Mouse (Mus musculus) Muller cell, postnatal 12 days (primary cell): Measurements from ENCODE around the gene Fam43a.

ENCODE experiments used
- DNase-seq: peaks from one replicate; pipeline ENCODE4 v3.0.0-alpha.2; 2015; ENCODE audit errors: inconsistent ontology term

The Fam43a gene

DNA sequence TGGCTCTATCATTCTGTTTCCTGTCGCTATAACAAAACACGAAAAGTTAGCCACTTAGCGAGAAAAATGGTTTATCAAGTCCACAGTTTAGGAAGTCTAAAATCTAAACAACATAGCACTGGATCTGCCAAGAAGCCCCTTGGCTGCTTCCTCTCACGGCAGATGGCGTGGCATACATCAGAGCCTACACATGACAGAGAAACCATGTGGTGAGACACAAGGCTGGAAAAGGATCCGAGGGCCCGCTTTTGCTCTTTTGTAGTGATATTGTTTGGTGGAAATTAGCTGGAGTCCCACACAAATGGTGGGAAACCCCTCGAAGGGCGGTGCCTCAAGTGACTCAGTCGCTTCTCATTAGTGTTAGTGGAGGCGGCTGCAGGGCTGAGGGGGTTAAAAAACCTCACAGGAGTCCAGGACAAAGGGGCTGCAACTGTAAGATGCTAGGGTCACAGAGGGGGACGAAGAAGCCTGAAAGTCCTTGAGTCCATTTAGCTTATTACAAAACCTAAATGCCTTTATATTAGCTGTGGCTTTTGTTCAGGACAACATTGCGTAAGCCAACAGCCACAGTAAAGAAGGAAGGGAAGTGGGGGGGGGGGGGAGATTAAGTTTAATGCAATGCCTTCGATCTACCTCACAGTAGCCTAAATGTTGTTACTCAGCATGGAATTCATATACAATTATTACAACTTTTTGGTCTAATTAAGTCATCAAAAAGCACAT is 3.5 kb upstream of the Fam43a start:
- DNase-seq, result no peak

DNA sequence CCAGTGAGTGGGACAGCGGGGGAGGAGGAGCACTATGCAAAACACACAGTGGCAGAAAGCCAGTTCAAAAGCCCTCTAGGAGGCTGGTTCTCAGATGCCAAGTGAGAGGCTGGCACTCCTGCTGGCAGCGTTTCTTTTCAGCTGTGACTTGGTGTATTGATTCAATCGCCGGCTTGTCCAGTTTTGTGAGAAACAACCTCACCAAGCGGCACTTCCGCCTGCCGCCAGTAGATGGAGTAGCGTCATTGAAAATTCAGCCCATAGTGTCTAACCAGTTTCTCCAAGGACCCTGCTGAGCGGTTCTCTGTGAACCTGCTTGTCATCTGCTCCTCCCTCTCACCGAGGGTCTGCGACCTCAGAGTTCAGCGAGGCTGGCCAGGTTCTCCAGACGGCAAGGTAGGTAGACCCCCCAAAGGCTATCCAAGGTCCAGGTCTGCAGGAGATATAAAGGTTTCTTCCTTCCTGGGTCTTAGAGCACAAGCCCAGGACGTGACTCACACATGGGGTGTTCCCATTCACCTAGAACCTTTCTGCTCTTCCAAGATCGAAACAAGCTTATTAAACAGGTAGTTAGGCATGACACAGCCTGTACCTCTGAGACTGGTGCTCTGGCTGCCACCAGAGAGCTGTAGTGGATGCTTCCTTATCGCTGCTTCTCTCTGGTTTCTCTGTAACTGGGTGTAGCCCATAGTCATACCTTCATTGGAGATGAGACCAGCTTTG is 2.4 kb upstream of the Fam43a start:
- peak; percentile 92 for DNase-seq

DNA sequence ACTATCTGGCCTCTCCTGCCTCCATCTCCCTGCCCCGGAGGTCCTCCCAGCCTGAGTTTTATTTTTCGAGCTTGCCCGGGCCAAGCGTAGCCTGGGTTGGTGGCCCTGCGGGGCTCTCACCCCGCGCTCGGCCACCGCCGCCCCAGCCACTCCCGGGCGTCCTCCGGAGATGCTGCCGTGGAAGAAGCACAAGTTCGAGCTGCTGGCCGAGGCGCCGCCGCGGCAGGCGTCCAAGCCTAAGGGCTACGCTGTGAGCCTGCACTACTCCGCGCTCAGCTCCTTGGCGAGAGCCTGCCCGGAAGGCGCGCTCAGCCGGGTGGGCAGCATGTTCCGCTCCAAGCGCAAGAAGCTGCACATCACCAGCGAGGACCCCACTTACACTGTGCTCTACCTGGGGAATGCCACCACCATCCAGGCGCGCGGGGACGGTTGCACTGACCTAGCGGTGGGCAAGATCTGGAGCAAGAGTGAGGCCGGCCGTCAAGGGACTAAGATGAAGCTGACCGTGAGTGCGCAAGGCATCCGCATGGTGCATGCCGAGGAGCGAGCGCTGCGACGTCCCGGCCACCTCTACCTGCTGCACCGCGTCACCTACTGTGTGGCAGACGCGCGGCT is 1.0 kb downstream of the Fam43a start:
- DNase-seq, result peak; percentile 79

DNA sequence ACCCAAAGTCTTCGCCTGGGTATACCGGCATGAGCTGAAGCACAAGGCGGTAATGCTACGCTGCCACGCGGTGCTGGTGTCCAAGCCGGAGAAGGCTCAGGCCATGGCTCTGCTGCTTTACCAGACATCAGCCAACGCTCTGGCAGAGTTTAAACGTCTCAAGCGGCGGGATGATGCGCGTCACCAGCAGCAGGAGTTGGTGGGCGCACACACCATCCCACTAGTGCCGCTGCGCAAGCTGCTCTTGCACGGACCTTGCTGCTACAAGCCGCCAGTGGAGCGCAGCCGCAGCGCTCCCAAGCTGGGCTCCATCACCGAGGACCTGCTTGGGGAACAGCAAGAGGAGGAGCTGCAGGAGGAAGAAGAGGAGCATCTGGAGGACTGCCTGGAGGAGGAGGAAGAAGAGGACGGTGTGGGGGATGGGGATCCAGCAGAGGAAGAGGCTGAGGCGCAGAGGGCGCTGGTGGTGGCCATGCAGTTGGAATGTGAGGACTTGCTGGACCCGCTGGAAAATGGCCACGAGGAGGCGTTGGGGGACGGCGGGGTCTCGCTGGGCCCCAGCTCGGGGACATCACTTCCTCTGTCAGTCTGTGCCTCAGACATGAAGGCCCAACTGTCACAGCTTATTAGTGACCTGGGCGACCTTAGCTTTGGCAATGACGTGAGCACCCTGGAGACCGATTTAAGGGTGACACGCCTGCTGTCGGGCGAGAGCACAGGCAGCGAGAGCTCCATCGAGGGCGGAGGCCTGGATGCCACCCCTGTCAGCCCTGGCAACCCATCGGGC is 1.7 kb downstream of the Fam43a start:
- DNase-seq, result peak; percentile 72

DNA sequence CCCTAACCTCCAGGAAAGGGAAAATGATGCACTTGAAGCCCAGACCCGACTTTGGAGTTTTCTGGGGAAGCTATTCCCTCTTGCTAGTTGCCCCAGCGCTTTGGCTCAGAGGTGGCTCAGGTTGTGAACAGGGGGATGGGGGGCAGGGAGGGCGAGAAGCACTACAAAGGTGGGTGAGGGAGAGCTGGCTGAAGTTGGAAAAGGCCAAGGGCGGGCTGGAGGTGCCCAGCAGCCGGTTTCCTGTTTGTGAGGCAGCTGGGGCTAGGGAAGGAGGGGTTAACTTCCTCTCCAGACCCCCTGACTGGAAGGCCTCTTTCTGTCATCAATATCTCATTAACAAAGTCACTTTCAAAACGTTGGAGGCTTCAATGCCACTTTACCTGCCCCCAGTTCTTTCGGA is 2.4 kb downstream of the Fam43a start:
- no peak for DNase-seq

DNA sequence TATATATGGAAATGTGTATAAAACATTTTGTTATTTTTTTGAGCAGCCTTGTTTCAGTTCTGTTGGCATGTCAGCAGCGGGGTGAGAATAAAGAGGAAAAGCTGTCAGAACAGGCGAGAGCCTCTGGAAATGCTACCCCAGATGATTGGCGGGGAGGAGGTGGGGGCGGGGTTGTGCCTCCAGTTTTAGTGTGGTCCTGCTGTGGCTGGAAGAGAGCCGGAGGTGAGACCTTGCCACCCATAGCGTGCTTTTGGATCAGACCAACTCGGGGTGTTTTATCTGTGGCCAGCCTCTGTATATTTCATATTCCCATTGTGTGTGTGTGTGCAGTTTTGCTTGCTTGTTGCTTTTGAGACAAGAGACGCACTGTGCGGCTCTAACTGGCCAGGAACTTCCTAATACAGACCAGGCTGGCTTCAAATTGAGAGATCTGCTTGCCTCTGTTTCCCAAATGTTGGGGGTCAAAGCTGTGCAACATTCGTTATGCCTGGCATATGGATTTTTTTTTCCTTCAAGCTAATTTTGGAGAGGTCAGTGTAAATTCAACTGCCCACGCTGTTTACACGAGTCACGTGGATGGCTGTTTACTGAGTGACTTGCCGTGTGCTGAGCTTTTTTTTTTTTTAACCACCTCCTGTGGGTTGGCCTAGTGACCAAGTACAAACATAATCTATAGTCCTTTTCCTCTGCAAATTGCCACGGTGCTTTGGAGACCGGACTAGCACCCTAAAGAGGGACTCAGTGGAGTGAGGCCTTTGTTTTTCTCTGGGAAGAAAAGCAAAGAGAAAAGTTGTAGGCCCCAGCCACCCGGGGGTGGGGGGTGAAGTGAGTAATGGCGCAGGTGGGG is 3.4 kb downstream of the Fam43a start:
- no peak for DNase-seq

DNA sequence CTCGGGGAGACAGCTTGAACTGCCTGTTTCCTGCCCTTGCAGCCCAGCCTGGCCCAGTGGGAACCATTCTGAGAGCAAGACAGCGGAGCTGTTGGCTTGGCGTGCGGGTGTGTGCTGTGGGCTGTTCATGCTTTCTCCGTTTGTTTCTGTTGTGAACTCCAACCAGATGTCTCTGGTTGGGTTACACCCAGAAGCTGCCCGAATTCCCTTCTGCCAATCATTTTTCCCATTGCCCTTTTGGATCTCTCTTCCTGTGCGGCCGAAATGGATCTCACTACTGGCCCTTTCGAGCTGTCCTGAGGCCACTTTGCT is 4.0 kb downstream of the Fam43a start:
- no peak for DNase-seq

DNA sequence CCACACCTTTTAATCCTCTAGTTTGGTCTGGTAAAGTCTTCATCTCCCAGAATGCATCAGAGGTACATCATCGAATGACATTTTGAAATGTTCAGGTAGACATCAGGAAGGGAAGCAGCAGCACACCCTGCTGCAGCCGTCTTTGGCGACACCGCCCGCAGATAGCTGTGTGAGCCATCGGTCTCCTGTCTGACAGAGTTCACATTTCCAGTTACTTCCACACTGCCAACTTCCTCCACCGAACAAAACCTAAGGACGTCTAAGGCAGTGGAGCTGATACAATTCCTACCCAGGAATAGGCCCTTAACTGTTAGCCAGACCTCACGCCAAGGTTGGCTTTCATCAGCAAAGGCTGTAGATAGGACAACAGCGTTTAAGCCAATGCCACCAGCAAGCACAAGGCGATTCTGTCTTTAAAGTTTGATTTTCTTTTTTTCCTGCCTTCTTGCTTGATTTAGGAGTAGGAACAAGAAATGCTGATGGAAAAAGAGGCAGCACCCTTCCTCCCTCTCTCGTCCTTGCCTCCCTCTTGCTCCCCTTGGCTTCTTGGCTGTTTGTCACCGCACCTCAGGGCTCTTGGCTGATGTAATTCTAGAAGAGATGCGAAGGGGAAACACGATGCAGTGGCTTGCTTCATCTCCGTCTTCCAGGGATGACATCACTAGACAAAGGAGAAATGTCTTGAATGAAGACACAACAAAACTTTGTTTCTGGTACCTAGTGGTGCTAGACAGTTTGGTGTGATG is 4.7 kb downstream of the Fam43a start:
- DNase-seq, result no peak

DNA sequence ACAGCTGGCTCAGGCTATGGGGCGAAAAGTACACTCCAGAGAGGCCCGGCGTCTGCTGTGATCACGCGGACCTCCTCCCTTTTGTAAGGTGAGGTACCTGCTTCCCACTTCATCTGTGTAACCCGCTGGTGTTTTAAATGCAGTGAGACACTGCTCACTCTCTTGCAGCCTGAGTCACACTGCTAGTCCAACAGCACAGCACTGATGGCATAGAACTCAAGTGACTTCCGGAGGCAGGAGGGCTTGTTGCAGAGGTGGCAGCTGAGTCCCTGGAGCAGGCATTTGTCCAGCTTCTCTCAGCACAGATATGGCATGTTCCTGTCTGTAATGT is 5.2 kb downstream of the Fam43a start:
- no peak for DNase-seq

DNA sequence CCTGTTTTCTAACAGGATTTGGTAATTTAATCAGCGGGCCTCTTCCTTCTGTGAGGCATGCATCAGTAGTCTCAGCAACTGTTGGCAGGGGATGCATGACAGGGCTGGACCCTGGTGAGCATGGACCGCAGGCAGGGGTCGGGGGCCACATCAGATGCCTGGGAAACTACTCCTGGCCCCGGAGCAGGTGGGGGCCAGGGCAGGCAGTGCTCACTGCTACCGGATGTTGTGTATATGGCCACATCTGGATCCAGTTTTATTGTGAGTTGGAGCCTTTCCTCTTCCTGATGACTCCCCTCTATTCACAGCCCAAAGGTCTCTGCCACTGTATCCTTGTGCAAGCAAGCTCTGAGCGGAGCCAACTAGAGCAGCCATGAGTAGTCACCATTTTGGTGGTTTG is 6.0 kb downstream of the Fam43a start:
- no peak for DNase-seq

DNA sequence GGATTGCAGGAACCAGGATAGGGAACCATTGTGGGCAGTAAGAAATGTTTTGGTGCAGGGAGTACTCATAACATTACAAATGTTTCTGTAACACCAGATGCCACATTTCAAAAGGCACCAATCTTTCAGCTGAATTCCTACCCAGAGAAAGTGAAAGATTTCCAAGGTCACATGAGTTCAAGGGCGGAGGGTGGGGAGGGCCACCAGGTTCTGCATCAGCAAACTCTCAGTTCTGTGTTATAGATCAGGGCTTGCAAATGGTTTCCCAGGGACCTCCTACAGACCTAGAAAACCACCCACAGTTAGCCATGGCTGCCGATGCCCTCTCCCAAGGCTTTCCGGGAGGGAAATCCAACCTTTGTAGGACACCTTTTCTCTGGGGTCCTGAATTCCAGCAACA is 8.3 kb downstream of the Fam43a start:
- DNase-seq, result no peak

DNA sequence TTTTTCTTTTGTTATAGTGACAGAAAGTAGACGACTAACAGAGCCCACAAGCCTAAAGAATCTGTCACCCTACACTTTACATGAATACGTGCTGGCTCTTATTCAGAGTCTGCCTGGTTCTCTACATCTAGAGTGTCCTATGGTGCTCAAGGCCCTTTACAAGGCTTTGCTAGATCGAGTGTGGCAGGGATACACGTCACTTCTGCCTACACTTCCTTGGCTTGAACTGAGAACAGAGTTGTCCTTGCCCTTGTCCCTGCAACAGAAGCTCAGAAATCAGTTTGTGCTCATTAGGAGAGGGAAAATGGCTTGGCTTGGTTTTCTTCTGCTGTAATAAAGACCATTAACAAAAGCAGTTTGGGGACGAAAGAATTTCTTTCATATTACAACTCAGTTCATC is 11.8 kb downstream of the Fam43a start:
- DNase-seq, result no peak

DNA sequence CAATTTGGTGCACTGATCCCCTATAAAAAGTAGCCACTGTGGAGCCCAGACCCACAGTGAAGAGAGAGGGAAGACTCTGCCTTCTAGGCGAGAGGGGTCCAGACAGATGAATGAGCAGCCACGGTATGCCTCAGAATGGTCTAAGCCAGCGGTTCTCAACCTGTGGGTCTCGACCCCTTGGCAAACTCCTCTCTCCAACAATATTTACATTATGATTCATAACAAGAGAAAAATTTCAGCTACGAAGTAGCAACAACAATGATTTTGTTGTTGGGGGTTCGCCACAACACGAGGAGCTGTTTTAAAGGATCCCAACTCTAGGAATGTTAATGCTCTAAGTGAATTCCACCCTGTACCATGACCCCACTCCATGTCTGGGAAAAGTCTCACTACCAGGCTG is 13.6 kb downstream of the Fam43a start:
- no peak for DNase-seq

DNA sequence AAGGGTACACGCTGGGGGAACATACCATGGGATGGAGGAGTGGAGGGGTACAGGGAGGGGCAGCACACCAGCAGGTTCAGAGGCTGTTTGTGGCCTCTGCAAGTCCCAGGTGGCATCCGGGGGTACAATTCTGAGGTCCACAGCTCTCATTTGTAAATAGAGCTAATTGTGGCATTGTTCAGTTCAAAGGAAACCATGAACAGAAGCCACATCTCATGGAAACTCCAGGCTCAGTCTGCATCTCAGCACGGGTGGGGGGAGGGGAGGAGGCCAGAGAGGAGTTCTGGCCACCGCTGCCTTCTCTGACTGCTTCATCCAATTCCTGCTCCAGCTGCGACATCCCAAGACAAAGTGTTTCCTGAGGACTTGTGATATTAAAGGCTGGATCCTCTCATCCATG is 14.6 kb downstream of the Fam43a start:
- DNase-seq, result no peak

DNA sequence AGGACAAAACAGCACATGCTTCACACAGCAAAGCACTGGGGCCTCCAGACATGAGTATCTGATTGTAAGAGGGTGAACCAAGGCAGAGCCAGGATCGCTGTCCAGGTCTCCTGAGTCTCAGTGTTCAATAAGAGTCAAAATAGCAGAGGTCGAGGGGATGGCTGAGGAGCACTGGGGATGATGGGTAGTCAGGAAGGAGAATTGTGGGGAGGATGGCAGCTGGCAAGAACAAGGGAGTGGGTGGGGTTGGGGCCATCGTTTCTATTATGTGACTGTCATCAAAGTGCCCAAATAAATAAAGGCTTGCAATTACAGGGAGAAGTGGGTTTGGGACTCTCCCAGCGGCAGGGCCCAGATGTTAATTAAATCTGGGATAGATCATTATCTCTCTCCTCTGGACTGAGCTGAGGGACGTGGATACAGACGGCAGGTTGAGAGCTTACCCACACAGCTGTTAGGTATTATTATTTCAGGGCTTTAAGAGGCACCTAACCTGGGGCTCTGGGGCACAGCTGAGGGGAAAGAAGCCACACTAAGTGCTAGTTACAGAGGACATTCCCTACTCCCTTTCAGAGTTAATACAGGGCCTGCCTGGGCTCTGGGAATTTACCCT is 15.3 kb downstream of the Fam43a start:
- no peak for DNase-seq

DNA sequence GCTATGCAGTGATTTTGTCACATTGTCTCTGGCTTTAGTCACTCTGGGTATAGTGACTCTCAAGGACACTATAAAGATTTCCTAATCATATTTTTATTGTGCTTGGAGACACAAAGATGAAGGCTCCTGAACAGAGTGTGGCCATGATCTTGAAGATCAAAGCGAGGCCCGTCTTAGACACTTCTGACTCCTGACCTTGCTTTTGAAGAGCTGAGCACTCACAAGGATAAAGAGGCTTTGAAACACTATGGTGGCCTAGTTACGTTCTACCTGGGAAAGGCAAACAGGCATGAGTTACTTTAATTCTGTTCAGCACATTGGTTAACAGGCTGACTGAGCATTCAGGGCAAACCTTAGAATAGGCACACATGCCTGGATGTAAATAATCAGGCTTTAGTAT is 16.8 kb downstream of the Fam43a start:
- DNase-seq, result no peak

DNA sequence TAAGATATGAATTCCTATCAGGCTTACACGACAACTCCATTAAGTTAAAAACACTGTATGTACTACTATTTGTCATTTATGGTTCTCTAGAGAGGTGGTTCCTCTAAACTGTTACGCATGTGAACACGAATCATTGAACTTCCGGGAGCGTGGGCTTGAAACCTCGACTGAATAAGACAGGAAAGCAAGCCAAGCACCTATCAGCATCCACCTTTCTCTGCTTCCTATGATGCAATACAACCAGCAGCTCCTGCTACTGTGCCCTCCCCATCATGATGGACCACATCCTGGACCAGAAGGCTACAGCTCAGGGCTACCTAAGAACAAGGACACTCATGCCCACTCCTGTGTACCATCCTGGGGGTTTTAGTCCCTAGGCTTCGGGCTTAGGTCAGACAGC is 24.1 kb downstream of the Fam43a start:
- no peak for DNase-seq

DNA sequence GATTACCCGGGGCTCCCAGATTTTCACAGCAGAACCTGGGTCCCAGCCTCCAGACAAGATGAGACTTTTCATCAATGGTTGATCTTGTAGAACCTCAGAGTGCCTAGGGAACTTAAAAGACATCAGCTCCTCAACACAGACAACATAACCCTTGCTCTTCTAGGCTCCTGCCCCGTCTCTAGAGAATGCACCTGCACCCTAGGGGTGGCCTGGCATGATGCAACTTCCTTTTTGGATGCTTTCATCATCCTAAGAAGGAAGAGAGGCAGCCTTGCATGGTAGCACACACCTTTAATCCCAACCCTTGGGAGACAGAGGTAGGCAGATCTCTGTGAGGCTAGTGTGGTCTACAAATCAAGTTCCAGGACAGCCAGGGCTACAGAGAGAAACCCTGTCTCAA is 25.1 kb downstream of the Fam43a start:
- DNase-seq, result no peak

DNA sequence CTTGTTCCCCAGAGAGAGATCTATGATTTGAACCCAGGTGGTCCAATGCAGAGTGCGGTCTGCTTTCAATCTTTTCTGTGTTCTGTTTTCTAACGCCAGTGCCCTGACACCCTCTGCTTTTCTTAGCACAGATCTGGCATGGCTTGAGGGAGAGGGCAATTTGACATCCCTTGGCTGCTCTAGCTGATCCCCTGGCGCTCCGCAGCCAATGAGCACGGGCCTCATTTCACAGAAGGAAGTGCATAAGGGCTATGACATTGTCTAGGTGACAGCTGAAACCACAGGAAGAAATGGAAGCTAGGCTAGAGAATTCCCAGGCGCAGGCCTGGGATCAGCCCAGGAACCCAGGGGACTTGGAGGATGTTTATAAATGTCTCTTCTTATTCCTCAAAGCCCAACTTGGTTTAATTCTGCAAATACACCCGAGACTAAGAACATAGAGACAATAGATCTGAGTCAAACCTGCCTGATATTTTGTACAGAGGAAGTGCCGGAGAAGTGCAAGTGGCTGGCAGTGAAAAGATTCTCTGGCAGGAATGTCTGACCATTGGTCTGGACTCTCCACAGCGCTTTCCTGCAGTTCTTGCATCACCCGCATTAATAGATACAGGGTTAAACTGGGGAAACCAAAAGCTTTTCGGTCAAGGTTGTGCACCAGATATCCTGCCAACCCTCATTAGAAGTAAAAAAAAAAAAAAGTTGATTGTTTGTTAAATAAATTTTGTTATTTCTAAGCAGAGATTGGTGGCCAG is 28.2 kb downstream of the Fam43a start:
- no peak for DNase-seq

DNA sequence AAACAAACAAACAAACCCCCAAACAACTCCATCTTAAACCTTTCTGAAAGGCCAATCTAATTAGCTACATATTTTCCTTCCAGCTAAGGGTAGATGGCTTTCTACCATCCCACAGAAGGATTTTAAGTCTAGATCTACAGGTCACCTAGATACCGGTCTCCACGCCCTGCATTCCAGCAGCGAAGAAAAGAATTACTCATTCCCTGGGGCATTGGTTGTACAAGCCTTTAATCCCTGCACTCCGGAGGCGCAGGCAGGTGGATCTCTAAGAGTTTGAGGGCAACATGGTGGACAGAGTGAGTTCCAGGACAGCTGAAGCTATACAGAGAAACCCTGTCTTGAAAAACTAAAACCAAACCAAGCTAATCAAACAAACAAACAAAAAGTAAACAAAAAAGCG is 28.9 kb downstream of the Fam43a start:
- no peak for DNase-seq
